In the genomic region with DNA sequence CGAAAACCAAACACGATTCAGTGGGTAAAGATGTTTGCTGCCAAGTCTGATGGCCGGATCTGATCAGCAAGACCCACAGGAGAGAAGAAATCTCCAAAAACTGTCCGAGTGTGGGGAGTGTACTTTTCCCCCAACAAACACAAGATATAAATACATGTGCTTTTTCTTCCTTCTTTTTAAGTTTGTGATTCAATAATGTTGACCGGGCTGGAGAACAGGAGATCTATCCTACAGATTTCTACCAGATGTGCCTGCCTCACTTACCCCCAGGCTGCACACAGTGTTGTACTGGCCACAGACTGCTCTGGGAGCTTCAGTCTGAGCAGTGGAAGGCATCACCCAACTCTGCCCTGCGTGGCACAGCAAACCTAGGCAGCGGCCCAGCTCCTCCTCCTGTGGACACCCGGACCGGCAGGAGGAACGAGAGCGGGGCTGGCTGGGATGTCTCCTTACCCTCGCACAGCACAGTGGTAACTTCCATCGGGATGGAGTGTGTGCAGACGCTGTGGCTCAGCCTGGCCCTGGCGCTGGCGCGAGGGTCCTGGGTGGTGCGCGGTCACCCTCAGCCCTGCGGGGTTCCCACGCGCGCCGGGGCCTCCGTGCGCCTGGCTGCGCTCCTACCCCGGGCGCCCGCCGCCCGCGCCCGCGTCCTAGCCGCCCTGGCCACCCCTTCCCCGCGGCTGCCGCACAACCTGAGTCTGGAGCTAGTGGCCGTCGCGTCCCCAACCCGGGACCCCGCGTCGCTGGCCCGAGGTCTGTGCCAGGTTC, we compare ENCODE assay signal across 9 mouse cellular contexts. TPM values are rescaled to one million over a fixed set of nuclear protein-coding genes. Genes with fewer than 3 reads are reported as not detected.
DNase-seq lines count a peak whose midpoint lies in the region; ATAC-seq and TF ChIP-seq lines count a peak whose summit lies in the region.
"Had no signal": no experiment of that assay in that cellular context is flagged by ENCODE, and none has a peak within 500 bp of the region (broad histone marks: within the 10 kb centered on the region; RNA-seq: fewer than 3 reads in every experiment).

Gene Grin3b (plus strand): TSS at position 301 of the 768 bp plus-strand sequence.

- no peaks in the 10 kb centered on the region for H3K4me1 ChIP-seq in neural tube, embryonic 11.5 days (ENCODE audit: control insufficient read depth, insufficient read depth, low read length)
- no peaks in the 10 kb centered on the region for H3K4me1 ChIP-seq in limb, embryonic 14.5 days (ENCODE audit: control insufficient read depth, insufficient read depth, low read length)
- peaks cover 18% of the 10 kb centered on the region for H3K4me1 ChIP-seq in stomach, embryonic 16.5 days (ENCODE audit: control insufficient read depth, insufficient read depth, low read length)

- peaks cover 26% of the 10 kb centered on the region for H3K27me3 ChIP-seq in neural tube, embryonic 11.5 days (ENCODE audit: control insufficient read depth, insufficient read depth, low read length)
- H3K27me3 ChIP-seq in limb, embryonic 14.5 days (ENCODE audit: control insufficient read depth, insufficient read depth, low read length) = no peaks in the 10 kb centered on the region
- peaks cover 2% of the 10 kb centered on the region; the same call in 1 of the 2 replicates for H3K27me3 ChIP-seq in stomach, embryonic 16.5 days (ENCODE audit: control insufficient read depth, insufficient read depth, low read length)

- peak; percentile 37 to 41 for DNase-seq in cerebellum, postnatal 36 days
- no peak for DNase-seq in cerebellum, postnatal 14 days
- no peak for DNase-seq in neural tube, embryonic 11.5 days (ENCODE audit: low spot score)
- DNase-seq in neural tube, embryonic 10.5 days (ENCODE audit: extremely low spot score, low spot score) = no peak
- DNase-seq in limb, embryonic 14.5 days (ENCODE audit: low spot score) = no peak
- no peak for DNase-seq in ovary, postnatal 14 days (ENCODE audit: low spot score)
- no peak for DNase-seq in layer of hippocampus, postnatal 14 days (ENCODE audit: low spot score in 2 of 2)
- DNase-seq: cerebellum, adult 11-12 months had no signal

- 7% methylated on average over 47 of the region's 47 CpGs for WGBS in neural tube, embryonic 11.5 days
- 5% methylated on average over 42 of the region's 47 CpGs for WGBS in limb, embryonic 14.5 days
- WGBS in stomach, embryonic 16.5 days = 6% methylated on average over 45 of the region's 47 CpGs

- H3K27ac ChIP-seq in neural tube, embryonic 11.5 days (ENCODE audit: low read depth, low read length) = no peak within 1 kb of the TSS
- no peak within 1 kb of the TSS for H3K27ac ChIP-seq in limb, embryonic 14.5 days (replicated peaks; ENCODE audit: low read depth, low read length)
- H3K27ac ChIP-seq in stomach, embryonic 16.5 days (ENCODE audit: low read length) = no peak within 1 kb of the TSS

- peak within 1 kb of the TSS; percentile 28 for H3K4me3 ChIP-seq in neural tube, embryonic 11.5 days (ENCODE audit: low read depth, low read length)
- H3K4me3 ChIP-seq in limb, embryonic 14.5 days (replicated peaks; ENCODE audit: low read length) = peak within 1 kb of the TSS; percentile 44
- H3K4me3 ChIP-seq in stomach, embryonic 16.5 days (replicated peaks; ENCODE audit: low read length) = peak within 1 kb of the TSS; percentile 50

- TF ChIP-seq POLR2A in limb, embryonic 14.5 days (IDR thresholded peaks at IDR 0.05; ENCODE audit: borderline replicate concordance, extremely low read depth, insufficient read depth, insufficient read length) = no peak

- H3K36me3 ChIP-seq in neural tube, embryonic 11.5 days (ENCODE audit: control insufficient read depth, insufficient read depth, low read length) = peaks cover 22% of the 10 kb centered on the region
- H3K36me3 ChIP-seq in limb, embryonic 14.5 days (ENCODE audit: control insufficient read depth, insufficient read depth, low read length) = peaks cover 39% of the 10 kb centered on the region
- peaks cover 23% of the 10 kb centered on the region for H3K36me3 ChIP-seq in stomach, embryonic 16.5 days (ENCODE audit: control insufficient read depth, insufficient read depth, low read length)

- ATAC-seq in neural tube, embryonic 11.5 days (ENCODE audit: insufficient read depth, low FRiP score, low TSS enrichment) = no peak
- ATAC-seq in limb, embryonic 14.5 days (ENCODE audit: low FRiP score, low read depth) = peak; percentile 13; the same call in 1 of the 2 replicates
- no peak for ATAC-seq in stomach, embryonic 16.5 days (ENCODE audit: insufficient read depth, low FRiP score)

- peak within 1 kb of the TSS; percentile 54 for H3K9ac ChIP-seq in neural tube, embryonic 11.5 days (ENCODE audit: low read length)
- peak within 1 kb of the TSS; percentile 63 for H3K9ac ChIP-seq in limb, embryonic 14.5 days (ENCODE audit: low read depth, low read length, severe bottlenecking)
- H3K9ac ChIP-seq in stomach, embryonic 16.5 days (ENCODE audit: low read length) = peak within 1 kb of the TSS; percentile 75

- H3K4me2 ChIP-seq in neural tube, embryonic 11.5 days (ENCODE audit: low read depth) = peak within 1 kb of the TSS; percentile 56
- peak within 1 kb of the TSS; percentile 87 for H3K4me2 ChIP-seq in limb, embryonic 14.5 days (replicated peaks; ENCODE audit: low read depth, low read length, severe bottlenecking)
- H3K4me2 ChIP-seq in stomach, embryonic 16.5 days (ENCODE audit: low read depth, low read length) = peak within 1 kb of the TSS; percentile 89

- H3K9me3 ChIP-seq in neural tube, embryonic 11.5 days (ENCODE audit: control insufficient read depth, low read length) = no peaks in the 10 kb centered on the region
- H3K9me3 ChIP-seq in limb, embryonic 14.5 days (ENCODE audit: control insufficient read depth, low read length) = no peaks in the 10 kb centered on the region
- H3K9me3 ChIP-seq in stomach, embryonic 16.5 days (replicated peaks; ENCODE audit: control insufficient read depth, low read length) = no peaks in the 10 kb centered on the region

RNA-seq across cellular contexts. Expression of gene Grin3b, which starts in this region (rescaled TPM):
- polyA plus RNA-seq in neural tube, embryonic 11.5 days (2014; fragmentation: Nextera tagmentation; extraction: Ambion mirVana) = 0.16 and 0.30 TPM in 2 replicates
- 0.72 and 0.76 TPM in 2 replicates for polyA plus RNA-seq in limb, embryonic 14.5 days (2012; rRNA removed)
- 0.23 and 0.55 TPM in 2 replicates for polyA plus RNA-seq in limb, embryonic 14.5 days (2014; fragmentation: Nextera tagmentation; extraction: Ambion mirVana)
- polyA plus RNA-seq in stomach, embryonic 16.5 days (2015; fragmentation: Nextera tagmentation; extraction: Ambion mirVana) = 0.21 and 0.45 TPM in 2 replicates
- total RNA-seq in layer of hippocampus, postnatal 14 days (2021) = under 1 TPM; 0.12 to 0.21 TPM

Comparison
In these comparisons a context has a peak if more than half of its experiments do, and no peak if none do; other contexts are left out.
1. DNase-seq: peak in cerebellum, postnatal 36 days (2 of 2); none in cerebellum, postnatal 14 days (0 of 2), neural tube, embryonic 11.5 days (single experiment), neural tube, embryonic 10.5 days (single experiment), limb, embryonic 14.5 days (single experiment), ovary, postnatal 14 days (single experiment) and layer of hippocampus, postnatal 14 days (0 of 2).
2. Peak in ATAC-seq, H3K4me3 ChIP-seq, H3K9ac ChIP-seq and H3K4me2 ChIP-seq in limb, embryonic 14.5 days; RNA of the gene not detected or under 1 TPM.
3. Peak in every context shown above with its lines, with median percentiles within 50 percentile points of each other: H3K4me2 ChIP-seq, H3K4me3 ChIP-seq and H3K9ac ChIP-seq.